Mouse (Mus musculus): ENCODE data around the gene Lsr. TPM values are rescaled to one million over a fixed set of nuclear protein-coding genes. Genes with fewer than 3 reads are reported as not detected.

The Lsr gene
- polyA plus RNA-seq, 1 experiment from 2014 or later = 13.1 TPM

GRCm38 (mm10) chr7:30993986-30994385 lies 20.7 kb upstream of the Lsr start:
- 89% methylated on average over 5 of the region's 5 CpGs for WGBS
- no peak for ATAC-seq (ENCODE audit: low FRiP score)
- Histone ChIP-seq H3K36me3 (ENCODE audit: control insufficient read depth, insufficient read depth, low read length) (no peaks in the 10 kb centered on the region), H3K4me2 (no peak overlapping the region), H3K4me3 (ENCODE audit: low read depth, low read length) (no peak overlapping the region), H3K9ac (ENCODE audit: low read length) (no peak overlapping the region), H3K9me3 (ENCODE audit: control insufficient read depth, low read length) (no peaks in the 10 kb centered on the region), H3K4me1 (ENCODE audit: control insufficient read depth, insufficient read depth, low read length) (no peaks in the 10 kb centered on the region), H3K27ac (ENCODE audit: low read depth, low read length) (no peak overlapping the region), H3K27me3 (ENCODE audit: control insufficient read depth, insufficient read depth, low read length) (no peaks in the 10 kb centered on the region)
- no peak for DNase-seq (ENCODE audit: low spot score, missing footprints)

DNA sequence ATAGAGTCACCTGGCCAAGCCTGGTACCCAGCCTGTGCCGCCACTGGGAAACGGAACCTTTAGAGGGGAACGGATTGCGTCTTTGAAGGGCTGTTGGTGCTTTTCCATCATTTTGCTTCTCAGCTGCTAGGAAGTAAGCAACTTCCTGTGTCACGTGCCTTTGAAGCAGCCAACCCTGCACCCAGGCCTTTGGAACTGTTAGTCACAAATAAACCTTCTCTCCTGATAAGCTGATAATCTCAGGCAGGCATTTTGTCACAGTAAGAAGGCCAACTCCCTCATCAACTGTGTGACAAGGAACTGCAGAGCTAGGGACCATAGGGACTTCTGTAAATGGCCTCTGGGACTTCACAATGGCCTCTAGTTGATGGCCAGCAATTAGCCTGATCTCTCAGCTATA lies 18.9 kb upstream of the Lsr start:
- Histone ChIP-seq H3K4me3 (ENCODE audit: low read depth, low read length) (no peak overlapping the region), H3K9ac (ENCODE audit: low read length) (no peak overlapping the region), H3K27me3 (ENCODE audit: control insufficient read depth, insufficient read depth, low read length) (no peaks in the 10 kb centered on the region), H3K27ac (ENCODE audit: low read depth, low read length) (no peak overlapping the region), H3K9me3 (ENCODE audit: control insufficient read depth, low read length) (no peaks in the 10 kb centered on the region), H3K4me2 (no peak overlapping the region), H3K4me1 (ENCODE audit: control insufficient read depth, insufficient read depth, low read length) (no peaks in the 10 kb centered on the region), H3K36me3 (ENCODE audit: control insufficient read depth, insufficient read depth, low read length) (no peaks in the 10 kb centered on the region)
- ATAC-seq (ENCODE audit: low FRiP score) = no peak
- 79% methylated on average over 5 of the region's 5 CpGs for WGBS
- no peak for DNase-seq (ENCODE audit: low spot score, missing footprints)

DNA sequence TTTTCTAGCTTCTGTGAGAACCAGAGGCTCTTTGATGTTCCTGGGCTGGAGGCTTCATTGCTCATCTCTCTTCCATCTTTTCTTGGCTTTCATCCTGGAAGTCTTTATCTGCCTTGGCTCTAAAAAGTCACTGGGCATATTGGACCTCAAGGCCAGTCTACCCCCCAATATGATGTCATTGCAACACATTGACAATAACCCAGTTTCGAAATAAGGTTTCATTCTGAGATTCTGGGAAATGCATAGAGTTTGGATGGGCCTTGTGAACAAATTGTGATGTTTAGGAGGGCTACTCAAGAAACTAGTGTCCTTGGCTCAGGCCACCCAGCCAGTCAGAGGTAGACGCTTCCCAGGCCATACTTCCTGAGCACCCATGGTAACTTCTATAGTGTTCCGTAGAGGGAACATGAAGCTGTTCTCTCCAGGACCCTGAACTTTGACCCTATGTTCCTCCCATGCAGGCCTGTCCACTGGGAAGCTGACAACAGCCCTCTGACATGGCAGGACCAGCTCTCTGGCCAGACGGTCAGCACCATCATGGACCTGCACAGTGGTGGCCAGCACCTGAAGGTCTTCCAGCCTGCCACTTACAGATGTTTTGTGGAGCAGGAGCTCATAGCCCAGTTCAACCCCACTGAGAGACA lies 15.4 kb upstream of the Lsr start:
- 85% methylated on average over 4 of the region's 4 CpGs for WGBS
- no peak for ATAC-seq (ENCODE audit: low FRiP score)

DNA sequence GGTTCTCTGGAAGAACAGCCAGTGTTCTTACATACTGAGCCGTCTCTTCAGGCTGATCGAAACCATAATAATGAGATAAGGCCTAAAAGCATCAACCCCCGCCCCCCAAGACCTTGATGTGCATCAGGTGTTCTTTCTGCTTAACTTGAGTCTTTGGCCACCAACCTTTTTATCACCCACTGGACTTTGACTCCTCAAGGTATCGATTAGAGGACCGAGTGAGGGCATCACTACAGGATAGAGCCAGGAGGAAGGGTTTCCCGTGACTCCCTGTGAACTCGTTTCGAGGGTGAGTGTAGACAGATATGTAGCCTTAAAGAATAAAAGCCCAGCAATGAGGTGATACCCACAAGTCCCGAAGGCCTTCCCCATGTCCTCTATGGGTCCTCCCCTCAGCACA lies 12.1 kb upstream of the Lsr start:
- no peak overlapping the region for H3K27ac ChIP-seq (ENCODE audit: low read depth, low read length)
- no peaks in the 10 kb centered on the region for H3K27me3 ChIP-seq (ENCODE audit: control insufficient read depth, insufficient read depth, low read length)
- 86% methylated on average over 9 of the region's 9 CpGs for WGBS
- ATAC-seq (ENCODE audit: low FRiP score) (no peak), DNase-seq (ENCODE audit: low spot score, missing footprints) (no peak)
- H3K9me3 ChIP-seq (ENCODE audit: control insufficient read depth, low read length) = no peaks in the 10 kb centered on the region
- H3K4me1 ChIP-seq (ENCODE audit: control insufficient read depth, insufficient read depth, low read length) = no peaks in the 10 kb centered on the region
- H3K4me3 ChIP-seq (ENCODE audit: low read depth, low read length) = no peak overlapping the region
- H3K9ac ChIP-seq (ENCODE audit: low read length) = no peak overlapping the region
- no peaks in the 10 kb centered on the region for H3K36me3 ChIP-seq (ENCODE audit: control insufficient read depth, insufficient read depth, low read length)
- no peak overlapping the region for H3K4me2 ChIP-seq

More for the DNA sequence above, 15.4 kb upstream of the Lsr start:
- Histone ChIP-seq H3K27ac (ENCODE audit: low read depth, low read length) (no peak overlapping the region), H3K4me2 (no peak overlapping the region), H3K4me3 (ENCODE audit: low read depth, low read length) (no peak overlapping the region), H3K9ac (ENCODE audit: low read length) (no peak overlapping the region), H3K4me1 (ENCODE audit: control insufficient read depth, insufficient read depth, low read length) (no peaks in the 10 kb centered on the region), H3K36me3 (ENCODE audit: control insufficient read depth, insufficient read depth, low read length) (no peaks in the 10 kb centered on the region), H3K27me3 (ENCODE audit: control insufficient read depth, insufficient read depth, low read length) (no peaks in the 10 kb centered on the region), H3K9me3 (ENCODE audit: control insufficient read depth, low read length) (no peaks in the 10 kb centered on the region)
- DNase-seq (ENCODE audit: low spot score, missing footprints) = no peak

DNA sequence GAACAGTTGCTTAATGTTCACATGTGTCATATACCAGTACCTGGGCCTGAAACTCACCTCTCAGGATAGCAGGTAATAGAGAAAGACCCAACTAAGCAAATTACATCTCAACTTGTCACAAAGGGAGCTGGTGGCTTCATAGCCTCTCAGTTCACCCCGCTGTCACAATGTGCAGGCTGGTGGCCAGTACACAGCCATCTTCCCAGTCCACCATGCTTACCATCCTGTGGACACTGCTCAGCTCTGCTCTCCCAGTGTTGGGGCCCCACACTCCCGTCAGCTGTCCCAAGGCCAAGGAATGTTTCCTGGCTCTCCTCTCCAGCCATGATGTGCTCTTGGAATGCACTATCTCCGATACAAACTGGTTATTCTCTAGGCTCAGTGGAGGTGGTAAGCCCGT lies 8.4 kb upstream of the Lsr start:
- WGBS = 95% methylated on average over 4 of the region's 4 CpGs
- no peaks in the 10 kb centered on the region for H3K36me3 ChIP-seq (ENCODE audit: control insufficient read depth, insufficient read depth, low read length)
- no peak overlapping the region for H3K27ac ChIP-seq (ENCODE audit: low read depth, low read length)
- H3K4me2 ChIP-seq = no peak overlapping the region
- DNase-seq (ENCODE audit: low spot score, missing footprints) (no peak), ATAC-seq (ENCODE audit: low FRiP score) (no peak)
- no peak overlapping the region for H3K4me3 ChIP-seq (ENCODE audit: low read depth, low read length)
- no peak overlapping the region for H3K9ac ChIP-seq (ENCODE audit: low read length)
- H3K4me1 ChIP-seq (ENCODE audit: control insufficient read depth, insufficient read depth, low read length) = no peaks in the 10 kb centered on the region
- no peaks in the 10 kb centered on the region for H3K27me3 ChIP-seq (ENCODE audit: control insufficient read depth, insufficient read depth, low read length)
- no peaks in the 10 kb centered on the region for H3K9me3 ChIP-seq (ENCODE audit: control insufficient read depth, low read length)

DNA sequence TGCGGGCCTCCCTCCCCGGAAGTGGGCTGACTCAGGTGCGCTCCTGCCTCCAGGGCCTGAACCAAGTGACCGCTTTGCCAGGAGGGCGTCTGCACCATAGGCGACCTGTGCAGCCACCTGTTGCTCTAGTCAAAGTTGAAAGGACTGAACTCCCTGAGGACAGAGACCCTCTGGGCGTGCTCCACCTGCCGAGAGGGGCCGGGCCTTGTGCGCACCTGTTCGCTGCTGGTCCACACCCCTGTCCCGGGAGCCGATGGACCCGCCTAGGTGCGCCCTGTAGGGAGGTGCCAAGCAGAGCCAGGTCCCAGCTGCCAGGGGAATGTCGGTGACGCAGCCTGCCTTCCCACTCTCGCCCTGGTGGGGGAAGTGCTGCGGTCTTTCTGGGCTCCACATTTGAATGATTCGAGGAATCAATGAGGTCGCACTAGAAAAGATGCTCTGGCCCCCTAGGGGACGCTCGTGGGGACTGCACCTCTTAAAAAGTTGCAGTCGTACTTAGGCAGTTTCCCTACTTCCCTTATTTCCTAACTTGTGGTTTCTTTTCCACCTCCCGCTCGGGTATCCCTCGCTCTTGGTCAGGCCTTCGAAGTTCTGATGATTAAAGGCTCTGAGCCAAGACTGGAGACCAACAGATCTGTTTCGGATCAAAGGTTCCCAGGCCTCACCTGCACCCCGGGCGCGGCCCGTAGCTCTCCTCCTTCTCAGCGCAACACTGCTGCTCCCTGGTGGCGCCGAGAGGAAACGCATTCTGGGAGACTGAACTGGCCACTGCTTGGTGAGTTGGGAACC lies 431 bp upstream of the Lsr start, which contains the start of gene Fam187b:
Gene Fam187b, plus strand, starts transcription at position 290 of the 789 bp plus-strand sequence.
- peaks cover 10% of the 10 kb centered on the region; the same call in 1 of the 2 replicates for H3K4me1 ChIP-seq (ENCODE audit: control insufficient read depth, insufficient read depth, low read length)
- H3K4me3 ChIP-seq (ENCODE audit: low read depth, low read length) = peak within 1 kb of the TSS; percentile 38
- DNase-seq (ENCODE audit: low spot score, missing footprints) = peak; percentile 99
- ATAC-seq (ENCODE audit: low FRiP score) = peak; percentile 83
- no peaks in the 10 kb centered on the region for H3K36me3 ChIP-seq (ENCODE audit: control insufficient read depth, insufficient read depth, low read length)
- peaks cover 12% of the 10 kb centered on the region for H3K27me3 ChIP-seq (ENCODE audit: control insufficient read depth, insufficient read depth, low read length)
- H3K9ac ChIP-seq (ENCODE audit: low read length) = peak within 1 kb of the TSS; percentile 59
- H3K9me3 ChIP-seq (ENCODE audit: control insufficient read depth, low read length) = no peaks in the 10 kb centered on the region
- whole genome bisulfite sequencing = 0% methylated on average over 36 of the region's 37 CpGs
- H3K27ac ChIP-seq (ENCODE audit: low read depth, low read length) = no peak within 1 kb of the TSS
- peak within 1 kb of the TSS; percentile 68 for H3K4me2 ChIP-seq

GRCm38 (mm10) chr7:30972426-30973250 lies 626 bp downstream of the Lsr start:
- H3K27ac ChIP-seq (ENCODE audit: low read depth, low read length) = no peak overlapping the region
- 3% methylated on average over 41 of the region's 41 CpGs for WGBS
- peak overlapping the region; percentile 59 for H3K9ac ChIP-seq (ENCODE audit: low read length)
- H3K9me3 ChIP-seq (ENCODE audit: control insufficient read depth, low read length) = no peaks in the 10 kb centered on the region
- peaks cover 10% of the 10 kb centered on the region; the same call in 1 of the 2 replicates for H3K4me1 ChIP-seq (ENCODE audit: control insufficient read depth, insufficient read depth, low read length)
- peaks cover 12% of the 10 kb centered on the region for H3K27me3 ChIP-seq (ENCODE audit: control insufficient read depth, insufficient read depth, low read length)
- no peaks in the 10 kb centered on the region for H3K36me3 ChIP-seq (ENCODE audit: control insufficient read depth, insufficient read depth, low read length)
- DNase-seq (ENCODE audit: low spot score, missing footprints) (peak; percentile 91), ATAC-seq (ENCODE audit: low FRiP score) (peak; percentile 40)
- peak overlapping the region; percentile 38 for H3K4me3 ChIP-seq (ENCODE audit: low read depth, low read length)
- H3K4me2 ChIP-seq = peak overlapping the region; percentile 68

DNA sequence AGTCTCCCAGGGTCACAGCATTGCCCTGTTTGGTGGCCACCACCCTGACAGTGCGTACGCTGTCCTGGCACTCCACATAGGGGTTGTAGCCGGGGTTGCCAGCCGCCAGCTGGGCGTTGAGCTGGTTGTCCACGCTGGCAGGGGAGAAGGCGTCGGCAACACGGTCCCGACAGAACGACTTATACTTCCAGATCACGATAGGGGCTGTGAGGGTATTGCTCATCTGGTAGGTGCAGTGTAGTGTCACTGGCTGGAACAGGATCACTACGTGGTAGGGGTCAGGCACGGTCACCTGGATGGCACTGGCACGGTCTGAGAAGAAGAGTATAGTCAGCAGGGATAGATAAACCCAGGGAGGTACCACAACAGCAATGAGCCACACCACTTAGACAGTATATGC lies 1.4 kb downstream of the Lsr start:
- DNase-seq (ENCODE audit: low spot score, missing footprints) (peak; percentile 84), ATAC-seq (ENCODE audit: low FRiP score) (no peak)
- Histone ChIP-seq H3K9me3 (ENCODE audit: control insufficient read depth, low read length) (no peaks in the 10 kb centered on the region), H3K36me3 (ENCODE audit: control insufficient read depth, insufficient read depth, low read length) (no peaks in the 10 kb centered on the region), H3K4me1 (ENCODE audit: control insufficient read depth, insufficient read depth, low read length) (peaks cover 10% of the 10 kb centered on the region; the same call in 1 of the 2 replicates), H3K4me3 (ENCODE audit: low read depth, low read length) (no peak overlapping the region), H3K27me3 (ENCODE audit: control insufficient read depth, insufficient read depth, low read length) (peaks cover 12% of the 10 kb centered on the region), H3K4me2 (no peak overlapping the region), H3K27ac (ENCODE audit: low read depth, low read length) (no peak overlapping the region), H3K9ac (ENCODE audit: low read length) (no peak overlapping the region)
- WGBS = 90% methylated on average over 15 of the region's 15 CpGs

Measured in midbrain, embryonic 11.5 days (tissue).